1 mouse cellular context compared by ENCODE assay signal in genomic region chr15:78436380-78437192, GRCm38 (mm10).
TF ChIP-seq lines count a peak whose summit lies in the region.

No protein-coding gene starts in this region.

TF ChIP-seq in CH12.LX, 34 proteins besides CTCF, POLR2A, EP300 and RAD21:
- TF ChIP-seq KAT2A (IDR thresholded peaks at IDR 0.05; ENCODE audit: insufficient replicate concordance, low read length) (no peak), CHD2 (IDR thresholded peaks at IDR 0.05; ENCODE audit: low read length) (no peak), ZKSCAN1 (IDR thresholded peaks at IDR 0.05; ENCODE audit: borderline replicate concordance, low read depth, low read length) (no peak), MEF2A (IDR thresholded peaks at IDR 0.05; ENCODE audit: borderline replicate concordance, low read depth, low read length) (no peak), NRF1 (IDR thresholded peaks at IDR 0.05; ENCODE audit: low read depth, low read length) (no peak), ETS1 (conservative IDR thresholded peaks at IDR 0.05; ENCODE audit: low read depth, low read length) (no peak), JUND (conservative IDR thresholded peaks at IDR 0.05; ENCODE audit: low read depth, low read length) (no peak), SMC3 (IDR thresholded peaks at IDR 0.05; ENCODE audit: low read depth, low read length) (no peak), MXI1 (IDR thresholded peaks at IDR 0.05; ENCODE audit: low read depth, low read length) (no peak), CHD1 (IDR thresholded peaks at IDR 0.05; ENCODE audit: low read depth, low read length) (no peak), MYC (IDR thresholded peaks at IDR 0.05; ENCODE audit: low read depth, low read length) (no peak), TCF12 (IDR thresholded peaks at IDR 0.05; ENCODE audit: low read depth, low read length) (no peak), NELFE (IDR thresholded peaks at IDR 0.05; ENCODE audit: low read depth, low read length) (no peak)
